Mouse (Mus musculus) cortical plate, adult 2 months (tissue): ENCODE data around the gene Kif21a. TPM values are rescaled to one million over a fixed set of nuclear protein-coding genes. Genes with fewer than 3 reads are reported as not detected.

Experiments used
- H3K27ac ChIP-seq: fragments of 200-500 bp; 2 replicates; pipeline ENCODE4 v1.5.1; 2012; ENCODE audit warnings: low read length, control low read depth, inconsistent platforms; ENCODE audit not compliant: insufficient read depth
- H3K4me1 ChIP-seq: fragments of 200-500 bp; 2 replicates; pipeline ENCODE4 v1.6.1; 2011; ENCODE audit warnings: low read length; ENCODE audit not compliant: control insufficient read depth, insufficient read depth
- H3K4me3 ChIP-seq: fragments of 200-500 bp; 2 replicates; pipeline ENCODE4 v1.5.1; 2011; ENCODE audit warnings: mild to moderate bottlenecking, low read length, control low read depth; ENCODE audit not compliant: insufficient read depth
- CTCF ChIP-seq: fragments of 200-500 bp; IDR thresholded peaks from 2 replicates; pipeline ENCODE4 v1.5.1; 2011; ENCODE audit warnings: mild to moderate bottlenecking, control low read depth, low read length; ENCODE audit not compliant: insufficient read depth; ENCODE audit errors: extremely low read depth
- POLR2A ChIP-seq: fragments of 200-500 bp; IDR thresholded peaks from 2 replicates; pipeline ENCODE4 v1.6.1; 2011; ENCODE audit warnings: mild to moderate bottlenecking, low read length, control low read depth; ENCODE audit not compliant: insufficient read depth; ENCODE audit errors: extremely low read depth
- polyA plus RNA-seq: library from polyadenylated mRNA; depleted of rRNA; stranded (reverse); fragments of >200 nt; gene quantifications from 2 replicates; pipeline ENCODE4 v1.2.3, GENCODE M21; 2012

Kif21a gene
- polyA plus RNA-seq, 1 experiment, result 73.1 TPM

GRCm38 (mm10) chr15:91000280-91001036, 49.3 kb downstream of the Kif21a start:
- Histone ChIP-seq H3K4me1 (peaks cover 6% of the 10 kb centered on the region; the same call in 1 of the 2 replicates), H3K4me3 (no peak overlapping the region), H3K27ac (no peak overlapping the region)
- no peak for TF ChIP-seq CTCF
- no peak for TF ChIP-seq POLR2A

- peaks cover 7% of the 10 kb centered on the region; the same call in 1 of the 2 replicates for H3K4me1 ChIP-seq
- TF ChIP-seq CTCF (no peak), POLR2A (no peak)
- H3K4me3 ChIP-seq, result no peak overlapping the region
- no peak overlapping the region for H3K27ac ChIP-seq
Measured at GRCm38 (mm10) chr15:90992871-90993270, 56.9 kb downstream of the Kif21a start.

GRCm38 (mm10) chr15:90992388-90992787, 57.4 kb downstream of the Kif21a start:
- H3K4me1 ChIP-seq, result peaks cover 8% of the 10 kb centered on the region
- no peak for TF ChIP-seq POLR2A
- no peak for TF ChIP-seq CTCF
- H3K4me3 ChIP-seq, result no peak overlapping the region
- H3K27ac ChIP-seq, result no peak overlapping the region

GRCm38 (mm10) chr15:90991843-90992242, 57.9 kb downstream of the Kif21a start:
- Histone ChIP-seq H3K27ac (no peak overlapping the region), H3K4me3 (no peak overlapping the region), H3K4me1 (peaks cover 8% of the 10 kb centered on the region)
- TF ChIP-seq CTCF, result no peak
- no peak for TF ChIP-seq POLR2A

GRCm38 (mm10) chr15:90987714-90988250, 62.0 kb downstream of the Kif21a start:
- Histone ChIP-seq H3K27ac (peak overlapping the region; percentile 67; the same call in 1 of the 2 replicates), H3K4me3 (no peak overlapping the region), H3K4me1 (peaks cover 8% of the 10 kb centered on the region)
- no peak for TF ChIP-seq CTCF
- no peak for TF ChIP-seq POLR2A

GRCm38 (mm10) chr15:90975914-90976313, 73.8 kb downstream of the Kif21a start:
- TF ChIP-seq CTCF, result peak; percentile 7; the same call in 1 of the 2 replicates
- TF ChIP-seq POLR2A, result no peak
- Histone ChIP-seq H3K27ac (no peak overlapping the region), H3K4me1 (no peaks in the 10 kb centered on the region), H3K4me3 (no peak overlapping the region)

- no peak overlapping the region for H3K27ac ChIP-seq
- TF ChIP-seq CTCF (no peak), POLR2A (no peak)
- H3K4me1 ChIP-seq, result no peaks in the 10 kb centered on the region
- H3K4me3 ChIP-seq, result no peak overlapping the region
Measured at GRCm38 (mm10) chr15:90971914-90972767, 77.6 kb downstream of the Kif21a start.

GRCm38 (mm10) chr15:90963320-90963719, 86.4 kb downstream of the Kif21a start:
- H3K4me1 ChIP-seq, result no peaks in the 10 kb centered on the region
- H3K27ac ChIP-seq, result no peak overlapping the region
- TF ChIP-seq CTCF (no peak), POLR2A (no peak)
- H3K4me3 ChIP-seq, result no peak overlapping the region

- H3K4me3 ChIP-seq, result no peak overlapping the region
- no peak overlapping the region for H3K27ac ChIP-seq
- H3K4me1 ChIP-seq, result no peaks in the 10 kb centered on the region
- no peak for TF ChIP-seq POLR2A
Measured at GRCm38 (mm10) chr15:90962548-90962947, 87.2 kb downstream of the Kif21a start.
